Mouse (Mus musculus) brain, embryonic 14.5 days (tissue): ENCODE data around the gene Ttc39a.

Experiments used
- CTCF ChIP-seq: fragments of 200-500 bp; IDR thresholded peaks from 2 replicates; pipeline ENCODE4 v1.5.1; 2012; ENCODE audit warnings: inconsistent platforms, mild to moderate bottlenecking, moderate library complexity, borderline replicate concordance; ENCODE audit not compliant: insufficient read depth, insufficient read length; ENCODE audit errors: extremely low read depth
- POLR2A ChIP-seq: fragments of 200-500 bp; IDR thresholded peaks from 2 replicates; pipeline ENCODE4 v1.6.1; 2012; ENCODE audit warnings: mild to moderate bottlenecking, inconsistent platforms, borderline replicate concordance; ENCODE audit not compliant: poor library complexity, insufficient read depth, insufficient read length, severe bottlenecking; ENCODE audit errors: extremely low read depth

DNA sequence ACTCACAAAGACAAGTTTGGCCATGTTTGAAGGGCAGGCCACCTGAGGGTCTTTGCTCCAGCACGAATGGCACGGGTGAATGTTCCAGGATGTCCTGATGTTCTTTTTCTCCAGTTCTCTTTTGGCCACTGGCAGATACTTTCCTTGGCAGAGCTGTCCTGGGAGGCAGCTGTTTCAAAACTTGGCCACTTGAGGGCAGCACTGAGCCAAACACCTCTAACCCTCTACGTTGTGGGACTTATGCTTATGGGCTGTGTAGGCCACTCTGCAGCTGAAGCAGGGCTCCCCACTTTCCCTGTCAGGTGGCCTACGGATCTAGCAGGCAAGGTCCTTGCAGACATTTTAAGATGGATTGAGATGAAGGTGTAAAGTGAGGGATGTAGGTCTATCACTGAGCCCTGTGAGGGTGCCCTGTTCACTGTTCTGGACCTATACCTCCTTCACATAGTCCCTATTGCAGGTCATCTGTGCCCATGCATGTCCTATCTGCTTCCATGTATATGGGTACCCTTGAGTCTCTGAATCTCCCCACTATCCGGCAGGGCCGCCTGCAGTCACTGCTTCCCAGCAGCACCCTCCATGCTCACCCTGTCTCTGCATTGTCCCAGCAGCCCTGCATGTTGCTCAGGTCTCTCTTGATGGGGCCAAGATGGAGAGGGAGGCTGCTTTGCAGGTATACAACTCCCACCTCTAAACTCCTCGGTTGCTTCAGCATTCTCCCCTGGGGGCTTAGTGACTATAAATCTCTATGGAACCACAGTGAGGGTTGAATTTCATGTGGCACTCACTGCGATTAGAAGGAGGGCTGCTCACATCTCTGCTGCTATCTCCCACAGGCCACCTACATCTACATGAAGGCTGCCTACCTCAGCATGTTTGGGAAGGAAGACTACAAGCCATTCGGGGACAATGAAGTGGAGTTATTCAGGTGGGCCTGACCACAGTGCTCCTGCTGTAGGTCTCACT is 31.8 kb downstream of the Ttc39a start:
- TF ChIP-seq POLR2A = no peak
- peak; percentile 89 for TF ChIP-seq CTCF
